Mouse (Mus musculus) spleen, adult 2 months (tissue): Measurements from ENCODE around the gene Nos3.

Experiments
- CTCF ChIP-seq: fragments of 200-500 bp; IDR thresholded peaks from 2 replicates; pipeline ENCODE4 v1.5.1; 2011; ENCODE audit warnings: mild to moderate bottlenecking, inconsistent platforms; ENCODE audit not compliant: insufficient read depth, insufficient read length, insufficient replicate concordance; ENCODE audit errors: extremely low read depth
- POLR2A ChIP-seq: fragments of 200-500 bp; IDR thresholded peaks from 2 replicates; pipeline ENCODE4 v1.6.1; 2011; ENCODE audit warnings: low read depth, low read length, inconsistent platforms

- TF ChIP-seq POLR2A (no peak), CTCF (no peak)
Observed at GRCm38 (mm10) chr5:24326842-24327417, 37.7 kb upstream of the Nos3 start.
